Mouse (Mus musculus) cortical plate, adult 2 months (tissue): Measurements from ENCODE around the gene Scube1. TPM values are rescaled to one million over a fixed set of nuclear protein-coding genes. Genes with fewer than 3 reads are reported as not detected.

Experiments
- H3K27ac ChIP-seq: fragments of 200-500 bp; 2 replicates; pipeline ENCODE4 v1.5.1; 2012; ENCODE audit warnings: low read length, control low read depth, inconsistent platforms; ENCODE audit not compliant: insufficient read depth
- H3K4me1 ChIP-seq: fragments of 200-500 bp; 2 replicates; pipeline ENCODE4 v1.6.1; 2011; ENCODE audit warnings: low read length; ENCODE audit not compliant: control insufficient read depth, insufficient read depth
- H3K4me3 ChIP-seq: fragments of 200-500 bp; 2 replicates; pipeline ENCODE4 v1.5.1; 2011; ENCODE audit warnings: mild to moderate bottlenecking, low read length, control low read depth; ENCODE audit not compliant: insufficient read depth
- CTCF ChIP-seq: fragments of 200-500 bp; IDR thresholded peaks from 2 replicates; pipeline ENCODE4 v1.5.1; 2011; ENCODE audit warnings: mild to moderate bottlenecking, control low read depth, low read length; ENCODE audit not compliant: insufficient read depth; ENCODE audit errors: extremely low read depth
- POLR2A ChIP-seq: fragments of 200-500 bp; IDR thresholded peaks from 2 replicates; pipeline ENCODE4 v1.6.1; 2011; ENCODE audit warnings: mild to moderate bottlenecking, low read length, control low read depth; ENCODE audit not compliant: insufficient read depth; ENCODE audit errors: extremely low read depth
- polyA plus RNA-seq: library from polyadenylated mRNA; depleted of rRNA; stranded (reverse); fragments of >200 nt; gene quantifications from 2 replicates; pipeline ENCODE4 v1.2.3, GENCODE M21; 2012

The Scube1 gene
- polyA plus RNA-seq, 1 experiment, result 26.7 TPM

DNA sequence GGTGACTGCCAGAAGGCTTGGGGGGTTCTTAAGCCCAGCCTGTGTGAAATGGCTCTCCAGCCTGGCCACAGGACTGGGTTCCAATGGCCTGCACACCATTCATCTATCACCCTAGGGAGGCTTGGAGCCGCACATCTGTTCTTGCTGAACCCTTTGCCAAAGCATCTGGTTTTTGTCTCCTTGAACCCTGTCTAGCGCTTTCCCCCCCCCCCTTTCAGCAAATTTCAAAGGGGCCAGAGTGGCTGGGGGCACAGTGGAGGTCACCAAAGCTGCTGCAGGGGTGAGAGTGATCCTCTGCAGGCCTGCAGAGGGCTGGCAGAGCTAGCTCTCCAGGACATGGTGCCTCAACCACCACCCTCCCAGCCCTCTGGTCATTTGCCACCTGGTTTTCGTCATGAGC is 85.7 kb downstream of the Scube1 start:
- TF ChIP-seq CTCF, result no peak
- TF ChIP-seq POLR2A, result no peak
- Histone ChIP-seq H3K4me1 (0 out of 2 replicates have a peak, but pooled peaks cover 1% of the 10 kb centered on the region), H3K4me3 (no peak overlapping the region), H3K27ac (no peak overlapping the region)

DNA sequence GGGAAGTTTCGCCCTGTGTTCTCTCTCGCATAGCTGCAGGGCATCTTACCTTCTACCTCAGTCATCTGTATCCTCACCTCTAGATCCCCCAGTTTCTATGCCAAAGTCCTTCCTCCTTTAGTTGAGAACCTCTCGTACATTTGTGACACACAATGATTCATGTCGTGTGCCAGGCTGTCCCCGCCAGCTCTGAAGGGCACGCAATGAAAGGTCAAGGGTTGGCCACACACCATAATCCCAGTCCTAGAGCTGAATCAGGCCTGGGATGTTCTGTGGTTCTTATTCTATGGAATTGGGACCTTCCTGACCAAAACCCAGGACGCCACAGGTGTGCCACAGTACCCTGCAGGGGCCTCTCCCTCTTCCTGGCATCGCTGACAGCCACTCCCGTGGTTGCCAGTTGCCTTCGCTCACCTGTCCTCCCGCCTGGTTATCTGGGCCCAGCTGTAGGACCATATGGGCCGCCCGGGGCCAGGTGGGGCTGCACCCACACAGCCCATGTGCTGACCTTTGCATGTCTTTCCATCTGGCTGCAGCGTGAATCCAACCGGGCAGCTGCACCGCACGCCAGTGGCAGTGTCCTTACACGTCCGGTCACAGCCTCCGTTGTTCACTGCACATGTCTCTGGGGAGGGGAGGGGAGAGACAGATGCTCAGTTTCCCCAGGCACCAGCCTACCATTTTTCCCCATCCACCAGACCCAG is 86.5 kb downstream of the Scube1 start:
- Histone ChIP-seq H3K4me1 (0 out of 2 replicates have a peak, but pooled peaks cover 1% of the 10 kb centered on the region), H3K4me3 (no peak overlapping the region), H3K27ac (no peak overlapping the region)
- TF ChIP-seq CTCF (no peak), POLR2A (no peak)

DNA sequence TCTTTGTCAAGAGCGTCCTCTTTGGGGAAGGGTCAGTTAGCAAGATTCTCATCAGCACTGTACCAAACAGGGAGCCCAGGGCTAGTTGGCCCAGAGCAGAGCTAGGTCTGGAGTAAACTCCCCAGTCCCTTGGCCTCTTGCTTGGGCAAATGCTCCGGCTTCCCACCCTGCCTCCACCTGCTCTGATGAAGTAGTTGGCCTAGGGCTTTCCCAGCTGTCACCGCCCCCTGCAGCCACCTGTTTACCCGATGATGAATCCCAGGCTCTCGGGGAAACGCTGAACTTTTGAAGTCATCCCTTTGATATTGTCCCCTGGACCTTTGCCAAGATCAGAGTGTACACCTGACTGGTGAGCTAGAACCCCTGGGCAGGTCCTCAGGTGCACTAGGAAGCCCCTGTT is 88.1 kb downstream of the Scube1 start:
- Histone ChIP-seq H3K4me3 (no peak overlapping the region), H3K4me1 (no peaks in the 10 kb centered on the region), H3K27ac (no peak overlapping the region)
- no peak for TF ChIP-seq CTCF
- TF ChIP-seq POLR2A, result no peak

DNA sequence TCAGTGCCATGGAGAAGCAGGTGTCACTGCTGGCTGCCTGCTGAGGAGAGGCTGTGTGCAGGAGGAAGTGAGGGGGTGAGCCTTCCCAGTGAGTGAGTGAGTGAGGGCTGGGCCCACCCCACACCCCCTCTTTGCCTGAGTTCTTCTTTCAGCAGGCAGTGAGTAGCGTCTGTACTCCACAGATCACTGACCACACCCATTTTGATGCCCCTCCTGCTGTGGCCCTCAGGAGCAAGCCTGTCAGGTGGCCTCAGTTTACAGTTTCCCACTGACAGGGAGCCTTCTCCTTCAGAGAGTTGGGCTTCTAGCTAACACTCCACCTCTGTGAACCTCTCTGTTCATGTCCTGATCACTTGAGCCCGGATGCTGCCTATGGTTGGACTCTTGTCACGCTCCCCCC is 89.6 kb downstream of the Scube1 start:
- no peak overlapping the region for H3K4me3 ChIP-seq
- no peaks in the 10 kb centered on the region for H3K4me1 ChIP-seq
- H3K27ac ChIP-seq, result no peak overlapping the region
- TF ChIP-seq POLR2A, result no peak
- no peak for TF ChIP-seq CTCF

DNA sequence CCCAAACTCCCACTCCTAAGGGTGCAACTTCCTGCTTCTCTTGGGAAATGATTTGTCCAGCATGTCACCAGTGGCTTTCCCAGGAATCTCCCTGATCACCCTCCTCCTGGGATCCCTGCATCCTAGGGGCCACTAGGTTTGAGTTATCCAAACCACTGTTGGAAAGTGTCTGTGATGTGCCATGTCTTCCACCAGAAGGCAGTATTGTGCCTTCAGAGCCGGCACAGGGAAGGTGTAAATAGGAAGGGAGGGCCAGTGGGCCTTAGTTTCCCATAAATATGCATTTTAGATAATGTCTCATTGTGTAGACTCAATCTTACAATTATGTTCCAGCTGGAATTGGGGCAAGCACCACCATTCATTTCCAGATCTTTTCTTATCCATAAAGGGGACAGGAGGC is 90.7 kb downstream of the Scube1 start:
- Histone ChIP-seq H3K27ac (no peak overlapping the region), H3K4me1 (no peaks in the 10 kb centered on the region), H3K4me3 (no peak overlapping the region)
- peak; percentile 71 for TF ChIP-seq CTCF
- TF ChIP-seq POLR2A, result no peak

DNA sequence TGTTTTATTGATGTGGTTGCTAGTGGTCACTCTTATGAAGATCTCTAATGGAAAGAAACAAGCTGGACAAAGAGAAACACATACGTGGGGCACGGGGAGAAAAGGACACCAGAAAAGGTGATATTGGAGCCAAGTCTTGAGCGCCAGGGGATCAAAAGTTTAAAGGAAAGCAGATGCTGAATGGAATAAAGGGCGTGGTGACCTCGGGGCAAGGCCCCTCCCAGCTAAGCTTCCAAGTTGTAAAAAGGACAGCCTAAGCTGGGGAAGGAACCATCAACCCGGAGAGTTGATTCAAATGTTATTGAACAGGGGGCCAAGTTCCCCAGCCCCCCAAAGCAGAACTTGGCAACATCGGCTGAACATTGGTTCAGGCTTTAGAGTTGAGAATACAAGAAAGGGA is 93.8 kb downstream of the Scube1 start:
- H3K4me3 ChIP-seq, result no peak overlapping the region
- no peak overlapping the region for H3K27ac ChIP-seq
- H3K4me1 ChIP-seq, result no peaks in the 10 kb centered on the region
- TF ChIP-seq CTCF, result no peak
- TF ChIP-seq POLR2A, result no peak

DNA sequence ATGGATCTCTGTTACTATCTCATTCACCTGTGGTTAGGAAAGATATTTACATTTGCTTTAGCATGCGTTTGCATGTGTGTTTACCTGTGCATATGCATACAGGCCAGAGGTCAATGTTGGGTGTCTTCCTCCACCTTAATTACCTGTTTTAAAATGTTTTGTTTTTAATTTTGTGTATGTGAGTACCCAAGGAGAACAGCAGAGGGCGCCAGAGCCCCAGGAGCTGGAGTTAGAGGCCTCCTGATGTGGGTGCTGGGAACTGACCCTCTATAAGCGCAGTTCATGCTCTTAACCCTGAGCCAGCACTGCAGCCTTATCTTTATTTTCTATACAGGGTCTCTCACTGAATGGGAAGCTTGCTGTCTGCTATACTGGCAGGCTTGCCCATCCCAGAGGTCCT is 95.1 kb downstream of the Scube1 start:
- Histone ChIP-seq H3K27ac (no peak overlapping the region), H3K4me1 (no peaks in the 10 kb centered on the region), H3K4me3 (no peak overlapping the region)
- TF ChIP-seq CTCF (no peak), POLR2A (no peak)

DNA sequence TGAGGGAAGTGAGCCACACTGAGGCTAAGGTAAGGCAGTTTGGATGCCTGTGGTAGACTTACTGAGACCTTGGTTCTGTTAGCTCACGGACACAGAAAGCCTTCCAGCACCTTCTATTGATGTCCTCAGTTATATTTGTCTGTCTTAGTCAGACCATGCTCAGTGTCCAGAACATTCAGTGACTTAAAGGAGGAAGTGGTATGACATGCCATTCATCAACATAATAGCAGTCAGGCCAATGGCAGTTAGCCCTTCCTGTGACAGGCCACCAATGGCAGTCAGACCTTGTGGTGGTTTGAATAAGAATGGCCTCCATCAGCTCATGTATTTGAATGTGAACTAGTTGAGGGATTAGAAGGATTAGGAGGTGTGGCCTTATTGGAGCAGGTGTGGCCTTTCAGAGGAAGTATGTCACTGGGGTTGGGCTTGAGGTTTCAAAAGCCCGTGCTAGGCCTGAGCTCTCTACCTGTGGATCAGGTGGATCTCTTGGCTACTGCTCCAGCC is 98.6 kb downstream of the Scube1 start:
- no peaks in the 10 kb centered on the region for H3K4me1 ChIP-seq
- no peak overlapping the region for H3K27ac ChIP-seq
- TF ChIP-seq POLR2A (no peak), CTCF (no peak)
- H3K4me3 ChIP-seq, result no peak overlapping the region

DNA sequence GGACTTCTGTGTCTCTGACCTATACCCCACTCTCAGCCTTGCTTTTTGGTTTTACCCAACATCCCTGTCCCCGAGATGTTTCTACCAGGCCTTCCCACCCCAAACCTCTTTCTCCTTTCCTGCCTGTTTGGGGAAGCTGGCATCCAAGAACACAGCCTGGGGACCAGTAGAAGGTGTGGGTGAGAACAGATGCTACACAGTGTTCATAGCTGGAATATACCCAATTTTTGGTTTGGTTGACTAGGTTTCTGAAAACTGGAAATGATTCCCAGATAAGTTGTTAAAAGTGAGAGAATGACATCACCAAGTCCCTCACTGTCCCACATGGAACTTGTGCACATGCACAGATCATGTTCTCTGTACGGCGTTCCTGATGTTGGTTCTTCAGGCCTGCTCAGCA is 109.6 kb downstream of the Scube1 start:
- TF ChIP-seq POLR2A (no peak), CTCF (no peak)
- Histone ChIP-seq H3K4me1 (no peaks in the 10 kb centered on the region), H3K4me3 (no peak overlapping the region), H3K27ac (no peak overlapping the region)

DNA sequence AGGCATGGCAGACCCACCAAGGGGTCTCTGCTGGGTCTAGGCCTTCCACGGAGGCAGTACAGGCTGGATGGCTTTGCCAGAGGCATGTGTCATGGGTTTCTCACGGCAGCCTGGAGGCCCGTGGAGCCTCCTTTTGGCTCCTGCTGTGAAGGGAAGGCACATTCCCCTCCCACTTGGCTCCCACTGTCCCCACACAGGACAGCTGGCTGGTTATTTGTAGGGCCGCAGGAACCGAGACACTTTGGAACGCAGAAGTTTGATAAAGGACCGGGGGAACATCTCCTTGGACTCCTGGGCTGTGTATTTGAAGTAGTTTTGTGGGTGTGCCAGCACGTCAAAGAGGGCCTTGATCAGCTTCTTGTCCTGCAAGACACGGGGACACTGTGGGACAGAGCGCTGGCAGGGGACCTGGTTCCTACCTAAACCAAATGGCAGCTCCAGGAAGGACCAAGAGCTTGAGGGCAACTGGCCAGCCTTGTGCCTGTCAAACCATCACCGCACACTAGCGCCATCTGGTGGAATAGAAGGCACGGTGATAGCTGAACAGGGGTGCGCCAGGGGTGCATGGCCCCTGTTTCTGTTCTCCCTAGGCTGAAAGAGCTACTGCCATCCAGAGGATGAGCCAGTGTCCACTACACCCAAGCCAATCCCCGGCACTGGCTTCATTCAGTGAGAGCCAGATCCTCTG is 117.6 kb downstream of the Scube1 start:
- H3K4me1 ChIP-seq, result no peaks in the 10 kb centered on the region
- no peak overlapping the region for H3K27ac ChIP-seq
- no peak overlapping the region for H3K4me3 ChIP-seq
- no peak for TF ChIP-seq POLR2A
- TF ChIP-seq CTCF, result peak; percentile 82
